18 mouse cellular contexts compared by ENCODE assay signal in genomic region chr16:55469703-55470102, GRCm38 (mm10).
DNase-seq lines count a peak whose midpoint lies in the region; ATAC-seq and TF ChIP-seq lines count a peak whose summit lies in the region.
"Had no signal": no experiment of that assay in that cellular context is flagged by ENCODE, and none has a peak within 500 bp of the region (broad histone marks: within the 10 kb centered on the region; RNA-seq: fewer than 3 reads in every experiment).

No protein-coding gene starts in this region.

- no peaks in the 10 kb centered on the region for H3K27me3 ChIP-seq in kidney, postnatal 0 days (ENCODE audit: insufficient read depth, low read length)
- no peaks in the 10 kb centered on the region for H3K27me3 ChIP-seq in CH12.LX (replicated peaks)
- H3K27me3 ChIP-seq: embryonic facial prominence, embryonic 13.5 days; forebrain, embryonic 13.5 days; heart, embryonic 12.5 days; heart, embryonic 15.5 days had no signal

- no peak overlapping the region for H3K9ac ChIP-seq in kidney, postnatal 0 days (ENCODE audit: low read depth, low read length)
- H3K9ac ChIP-seq in CH12.LX (ENCODE audit: insufficient read depth, low read depth) = no peak overlapping the region
- H3K9ac ChIP-seq: embryonic facial prominence, embryonic 13.5 days; forebrain, embryonic 13.5 days; heart, embryonic 12.5 days; heart, embryonic 15.5 days; hindbrain, embryonic 14.5 days had no signal

- no peaks in the 10 kb centered on the region for H3K79me2 ChIP-seq in CH12.LX (replicated peaks; ENCODE audit: control insufficient read depth, extremely low read depth, insufficient read depth, poor library complexity, severe bottlenecking)

- intact Hi-C loops in left cerebral cortex, postnatal 10 days (cut with DNase I) = loop anchor here (5.0 to 10.0 kb wide), 3 partner anchors 317 to 757 kb away; no protein-coding TSS in a partner anchor

- no peak for TF ChIP-seq RAD21 in CH12.LX (IDR thresholded peaks at IDR 0.05; ENCODE audit: low read depth, low read length)

- no peaks in the 10 kb centered on the region for H3K36me3 ChIP-seq in kidney, postnatal 0 days (ENCODE audit: insufficient read depth, low read length)
- H3K36me3 ChIP-seq in CH12.LX (replicated peaks in 1 of 2; ENCODE audit: control insufficient read depth in 1 of 2, insufficient read depth in 1 of 2, low read length in 1 of 2) = no peaks in the 10 kb centered on the region
- H3K36me3 ChIP-seq: embryonic facial prominence, embryonic 10.5 days; embryonic facial prominence, embryonic 13.5 days; G1E; heart, embryonic 12.5 days; heart, embryonic 15.5 days; hindbrain, embryonic 10.5 days had no signal

- ATAC-seq in kidney, postnatal 0 days (replicated peaks; ENCODE audit: low FRiP score, low read depth) = no peak
- ATAC-seq: activated CD4-positive, CD25-positive, alpha-beta regulatory T cell, adult 4 months had no signal

- no peak overlapping the region for H3K27ac ChIP-seq in kidney, postnatal 0 days
- no peak overlapping the region for H3K27ac ChIP-seq in CH12.LX (ENCODE audit: insufficient read depth, low read depth)
- H3K27ac ChIP-seq: embryonic facial prominence, embryonic 10.5 days; embryonic facial prominence, embryonic 13.5 days; forebrain, embryonic 13.5 days; gastrocnemius, adult 2 months; heart, embryonic 15.5 days; hindbrain, embryonic 10.5 days; hindbrain, embryonic 14.5 days had no signal

- dilution Hi-C loops in CH12.LX (cut with MboI; ENCODE audit: extremely low pct_ligation_motif_present, extremely low pct_unique_long_range_greater_than_20kb, low sequenced_read_pairs) = no loop called here

- no peaks in the 10 kb centered on the region for H3K9me3 ChIP-seq in kidney, postnatal 0 days (replicated peaks; ENCODE audit: low read length)
- no peaks in the 10 kb centered on the region for H3K9me3 ChIP-seq in CH12.LX (replicated peaks; ENCODE audit: low read length)
- H3K9me3 ChIP-seq: embryonic facial prominence, embryonic 10.5 days; embryonic facial prominence, embryonic 13.5 days; forebrain, embryonic 13.5 days; G1E; heart, embryonic 12.5 days; heart, embryonic 15.5 days; hindbrain, embryonic 10.5 days had no signal

- H3K4me3 ChIP-seq in kidney, postnatal 0 days (replicated peaks; ENCODE audit: low read depth, low read length) = no peak overlapping the region
- no peak overlapping the region for H3K4me3 ChIP-seq in CH12.LX (replicated peaks in 1 of 3; ENCODE audit: low read depth in 2 of 3, low read length in 2 of 3, poor library complexity in 1 of 3)
- H3K4me3 ChIP-seq: embryonic facial prominence, embryonic 10.5 days; embryonic facial prominence, embryonic 13.5 days; erythroblast, embryonic 14.5 days; forebrain, embryonic 13.5 days; gastrocnemius, adult 2 months; heart, embryonic 12.5 days; heart, embryonic 15.5 days; hindbrain, embryonic 10.5 days had no signal

- H3K4me1 ChIP-seq in kidney, postnatal 0 days (replicated peaks; ENCODE audit: insufficient read depth, low read length) = no peaks in the 10 kb centered on the region
- 0 out of 4 replicates have a peak, but pooled peaks cover 0 to 3% of the 10 kb centered on the region in 2 experiments for H3K4me1 ChIP-seq in CH12.LX (ENCODE audit: control insufficient read depth in 1 of 2, insufficient read depth in 2 of 2)
- H3K4me1 ChIP-seq: embryonic facial prominence, embryonic 10.5 days; heart, embryonic 12.5 days; hindbrain, embryonic 10.5 days had no signal

- WGBS in kidney, postnatal 0 days = 70% methylated on average over 3 of the region's 3 CpGs

- no peak for TF ChIP-seq POLR2A in CH12.LX (IDR thresholded peaks at IDR 0.05; ENCODE audit: low read depth, low read length)

- TF ChIP-seq EP300 in CH12.LX (IDR thresholded peaks at IDR 0.05; ENCODE audit: low read length) = no peak

- no peak for DNase-seq in kidney, postnatal 0 days (ENCODE audit: low spot score)
- no peak for DNase-seq in kidney, adult 8-10 months
- DNase-seq in A20 (ENCODE audit: low read depth, low spot score) (peak; percentile 2), CH12.LX (ENCODE audit: extremely low read depth) (no peak)
- peak; percentile 7 for DNase-seq in brain, adult 2 months (ENCODE audit: low read depth, low spot score)
- no peak for DNase-seq in left cerebral cortex, postnatal 10 days (ENCODE audit: extremely low spot score in 1 of 2, low spot score in 2 of 2)
- no peak for DNase-seq in cerebellum, adult 9-10 months

- no peak overlapping the region for H3K4me2 ChIP-seq in kidney, postnatal 0 days (ENCODE audit: low read length)
- no peak overlapping the region for H3K4me2 ChIP-seq in CH12.LX (ENCODE audit: insufficient read depth, low read depth, poor library complexity, severe bottlenecking)
- H3K4me2 ChIP-seq: embryonic facial prominence, embryonic 13.5 days; forebrain, embryonic 13.5 days; heart, embryonic 12.5 days; heart, embryonic 15.5 days; hindbrain, embryonic 14.5 days had no signal

- TF ChIP-seq CTCF in kidney, postnatal 0 days (IDR thresholded peaks at IDR 0.05; ENCODE audit: low read depth) = peak; percentile 34; the same call in 1 of the 2 replicates
- peak in 1 of 2 experiments; percentile 66; a peak in 2 of 4 replicates for TF ChIP-seq CTCF in CH12.LX (conservative IDR thresholded peaks at IDR 0.05 in 1 of 2, IDR thresholded peaks at IDR 0.05 in 1 of 2; ENCODE audit: low read depth in 2 of 2, low read length in 2 of 2)

- in situ Hi-C loops in CH12.LX (cut with MboI; ENCODE audit: low pct_ligation_motif_present, low pct_unique_long_range_greater_than_20kb, low sequenced_read_pairs) = loop anchor here (25.0 kb wide), 2 partner anchors 332 to 482 kb away; no protein-coding TSS in a partner anchor

TF ChIP-seq in CH12.LX, 34 proteins besides CTCF, POLR2A, EP300 and RAD21:
- TF ChIP-seq ZNF384 (IDR thresholded peaks at IDR 0.05; ENCODE audit: low read depth, low read length) = peak; percentile 70
- no peak for TF ChIP-seq HCFC1 (IDR thresholded peaks at IDR 0.05; ENCODE audit: low read depth, low read length)

Comparison
In these comparisons a context has a peak if more than half of its experiments do, and no peak if none do; other contexts are left out.
1. DNase-seq: peak in A20 (single experiment) and brain, adult 2 months (single experiment); none in kidney, postnatal 0 days (single experiment), kidney, adult 8-10 months (0 of 2), CH12.LX (single experiment), left cerebral cortex, postnatal 10 days (0 of 2) and cerebellum, adult 9-10 months (single experiment).